8 mouse cellular contexts compared by ENCODE assay signal in genomic region chr9:21030781-21031250, GRCm38 (mm10). TPM values are rescaled to one million over a fixed set of nuclear protein-coding genes. Genes with fewer than 3 reads are reported as not detected.
DNase-seq lines count a peak whose midpoint lies in the region; ATAC-seq and TF ChIP-seq lines count a peak whose summit lies in the region.

No protein-coding gene starts in this region.

- peak; percentile 59 for ATAC-seq in heart, embryonic 16.5 days (replicated peaks; ENCODE audit: extremely low read depth, insufficient read depth, low FRiP score)
- ATAC-seq in liver, embryonic 13.5 days (ENCODE audit: low read depth) = peak; percentile 68
- ATAC-seq in stomach, embryonic 15.5 days (ENCODE audit: insufficient read depth, low FRiP score, low read depth) = peak; percentile 73; the same call in 1 of the 2 replicates

- peaks cover 9% of the 10 kb centered on the region for H3K4me1 ChIP-seq in ES-Bruce4 (ENCODE audit: control insufficient read depth, insufficient read depth, low read length)
- peaks cover 63% of the 10 kb centered on the region for H3K4me1 ChIP-seq in forebrain, embryonic 10.5 days
- H3K4me1 ChIP-seq in heart, embryonic 16.5 days (ENCODE audit: control insufficient read depth, insufficient read depth, low read length) = peaks cover 42% of the 10 kb centered on the region
- H3K4me1 ChIP-seq in liver, embryonic 13.5 days (replicated peaks) = peaks cover 84% of the 10 kb centered on the region
- peaks cover 44% of the 10 kb centered on the region for H3K4me1 ChIP-seq in stomach, embryonic 15.5 days

- peak; percentile 34 for TF ChIP-seq CTCF in ES-Bruce4 (IDR thresholded peaks at IDR 0.05; ENCODE audit: low read depth, low read length)

- no peak overlapping the region for H3K27ac ChIP-seq in ES-Bruce4 (ENCODE audit: insufficient read depth, low read length)
- H3K27ac ChIP-seq in forebrain, embryonic 10.5 days = no peak overlapping the region
- 0 out of 2 replicates have a peak overlapping the region, but pooled peaks have one; percentile 43 for H3K27ac ChIP-seq in heart, embryonic 16.5 days (ENCODE audit: low read length)
- peak overlapping the region; percentile 98 for H3K27ac ChIP-seq in liver, embryonic 13.5 days
- peak overlapping the region; percentile 55; the same call in 1 of the 2 replicates for H3K27ac ChIP-seq in stomach, embryonic 15.5 days

- H3K27me3 ChIP-seq in ES-Bruce4 (ENCODE audit: control insufficient read depth, insufficient read depth, low read length, poor library complexity, severe bottlenecking) = no peaks in the 10 kb centered on the region; the same call in 1 of the 2 replicates
- H3K27me3 ChIP-seq in forebrain, embryonic 10.5 days (ENCODE audit: poor library complexity, severe bottlenecking) = peaks cover 100% of the 10 kb centered on the region
- H3K27me3 ChIP-seq in heart, embryonic 16.5 days (ENCODE audit: control insufficient read depth, insufficient read depth, low read length) = peaks cover 40% of the 10 kb centered on the region
- peaks cover 43% of the 10 kb centered on the region for H3K27me3 ChIP-seq in liver, embryonic 13.5 days
- peaks cover 52% of the 10 kb centered on the region for H3K27me3 ChIP-seq in stomach, embryonic 15.5 days (replicated peaks)

- TF ChIP-seq EP300 in ES-Bruce4 (IDR thresholded peaks at IDR 0.05; ENCODE audit: insufficient read depth, low read depth, low read length) = no peak

- no peak for TF ChIP-seq POLR2A in ES-Bruce4 (IDR thresholded peaks at IDR 0.05; ENCODE audit: insufficient read depth, low read length)

- under 1% methylated on average over 13 of the region's 13 CpGs for WGBS in forebrain, embryonic 10.5 days
- WGBS in heart, embryonic 16.5 days = 0% methylated on average over 13 of the region's 13 CpGs
- 1% methylated on average over 13 of the region's 13 CpGs for WGBS in liver, embryonic 13.5 days (ENCODE audit: insufficient replicate concordance)
- WGBS in stomach, embryonic 15.5 days = 0% methylated on average over 13 of the region's 13 CpGs

- peaks cover 1% of the 10 kb centered on the region; the same call in 1 of the 2 replicates for H3K36me3 ChIP-seq in ES-Bruce4 (ENCODE audit: control insufficient read depth, insufficient read depth, low read length, poor library complexity, severe bottlenecking)
- no peaks in the 10 kb centered on the region for H3K36me3 ChIP-seq in forebrain, embryonic 10.5 days (replicated peaks)
- no peaks in the 10 kb centered on the region for H3K36me3 ChIP-seq in heart, embryonic 16.5 days (ENCODE audit: control insufficient read depth, insufficient read depth)
- peaks cover 14% of the 10 kb centered on the region; the same call in 1 of the 2 replicates for H3K36me3 ChIP-seq in liver, embryonic 13.5 days
- no peaks in the 10 kb centered on the region for H3K36me3 ChIP-seq in stomach, embryonic 15.5 days

- H3K4me3 ChIP-seq in ES-Bruce4 (ENCODE audit: low read depth, low read length) = peak overlapping the region; percentile 73
- H3K4me3 ChIP-seq in forebrain, embryonic 10.5 days = peak overlapping the region; percentile 50
- peak overlapping the region; percentile 62 for H3K4me3 ChIP-seq in heart, embryonic 16.5 days (ENCODE audit: low read length)
- H3K4me3 ChIP-seq in liver, embryonic 13.5 days (replicated peaks) = peak overlapping the region; percentile 75
- peak overlapping the region; percentile 54 for H3K4me3 ChIP-seq in stomach, embryonic 15.5 days (replicated peaks)

- H3K4me2 ChIP-seq in heart, embryonic 16.5 days (ENCODE audit: low read depth, low read length) = peak overlapping the region; percentile 95
- H3K4me2 ChIP-seq in liver, embryonic 13.5 days = peak overlapping the region; percentile 99
- H3K4me2 ChIP-seq in stomach, embryonic 15.5 days = peak overlapping the region; percentile 98

- H3K9me3 ChIP-seq in ES-Bruce4 (replicated peaks; ENCODE audit: control insufficient read depth, insufficient read depth, low read length, poor library complexity, severe bottlenecking) = no peaks in the 10 kb centered on the region
- no peaks in the 10 kb centered on the region for H3K9me3 ChIP-seq in forebrain, embryonic 10.5 days
- no peaks in the 10 kb centered on the region for H3K9me3 ChIP-seq in heart, embryonic 16.5 days (replicated peaks; ENCODE audit: control insufficient read depth, low read length)
- H3K9me3 ChIP-seq in liver, embryonic 13.5 days (replicated peaks) = no peaks in the 10 kb centered on the region
- H3K9me3 ChIP-seq in stomach, embryonic 15.5 days = no peaks in the 10 kb centered on the region

- peak; percentile 98 for DNase-seq in c-Kit-positive CD71-positive TER-119-negative erythroid progenitor cells, embryonic 14.5 days (ENCODE audit: low read depth)
- DNase-seq in forebrain, embryonic 10.5 days (ENCODE audit: extremely low spot score, low spot score) = peak; percentile 81
- DNase-seq in kidney, postnatal 25 days = peak; percentile 95 to 96
- DNase-seq in liver, embryonic 13.5 days = peak; percentile 86
- DNase-seq in natural killer cell, adult 2 months (ENCODE audit: low spot score in 2 of 2) = peak; percentile 91 to 92

- H3K9ac ChIP-seq in ES-Bruce4 (ENCODE audit: low read depth, poor library complexity, severe bottlenecking) = peak overlapping the region; percentile 13; the same call in 1 of the 2 replicates
- H3K9ac ChIP-seq in heart, embryonic 16.5 days (ENCODE audit: low read length) = peak overlapping the region; percentile 53
- peak overlapping the region; percentile 94 for H3K9ac ChIP-seq in liver, embryonic 13.5 days
- H3K9ac ChIP-seq in stomach, embryonic 15.5 days = no peak overlapping the region

RNA-seq across cellular contexts. Expression of gene Icam5, which starts 1.1 kb away (rescaled TPM):
- 0.94 and 1.3 TPM in 2 replicates for polyA plus RNA-seq in ES-Bruce4 (2011; ENCODE audit: insufficient read depth, insufficient read length, low read depth, missing spikeins)
- polyA plus RNA-seq in forebrain, embryonic 10.5 days (2016; fragmentation: Nextera tagmentation; extraction: Ambion mirVana) = 0.05 TPM in 1 of 2 replicates, not detected in the other
- 0.08 TPM in 1 of 2 replicates, not detected in the other for polyA plus RNA-seq in heart, embryonic 16.5 days (2015; fragmentation: Nextera tagmentation; extraction: Ambion mirVana)
- 0.21 and 0.29 TPM in 2 replicates for polyA plus RNA-seq in liver, embryonic 13.5 days (2015; fragmentation: Nextera tagmentation; extraction: Ambion mirVana)
- polyA plus RNA-seq in stomach, embryonic 15.5 days (2015; fragmentation: Nextera tagmentation; extraction: Ambion mirVana) = 0.05 and 0.21 TPM in 2 replicates

RNA-seq across cellular contexts. Expression of gene Icam4, which starts 1.6 kb away (rescaled TPM):
- polyA plus RNA-seq in ES-Bruce4 (2011; ENCODE audit: insufficient read depth, insufficient read length, low read depth, missing spikeins) = 1.3 TPM in 1 of 2 replicates, not detected in the other
- polyA plus RNA-seq in forebrain, embryonic 10.5 days (2016; fragmentation: Nextera tagmentation; extraction: Ambion mirVana) = 4.8 and 7.9 TPM in 2 replicates
- 2.0 and 3.0 TPM in 2 replicates for polyA plus RNA-seq in heart, embryonic 16.5 days (2015; fragmentation: Nextera tagmentation; extraction: Ambion mirVana)
- 244 and 254 TPM in 2 replicates for polyA plus RNA-seq in liver, embryonic 13.5 days (2015; fragmentation: Nextera tagmentation; extraction: Ambion mirVana)
- 6.6 and 16.2 TPM in 2 replicates for polyA plus RNA-seq in stomach, embryonic 15.5 days (2015; fragmentation: Nextera tagmentation; extraction: Ambion mirVana)

RNA-seq across cellular contexts. Expression of gene Icam1, which starts 15.0 kb away (rescaled TPM):
- polyA plus RNA-seq in ES-Bruce4 (2011; ENCODE audit: insufficient read depth, insufficient read length, low read depth, missing spikeins) = 24.9 and 25.7 TPM in 2 replicates
- polyA plus RNA-seq in forebrain, embryonic 10.5 days (2016; fragmentation: Nextera tagmentation; extraction: Ambion mirVana) = 4.1 and 5.8 TPM in 2 replicates
- polyA plus RNA-seq in heart, embryonic 16.5 days (2015; fragmentation: Nextera tagmentation; extraction: Ambion mirVana) = 23.8 and 29.6 TPM in 2 replicates
- 9.6 and 9.7 TPM in 2 replicates for polyA plus RNA-seq in liver, embryonic 13.5 days (2015; fragmentation: Nextera tagmentation; extraction: Ambion mirVana)
- polyA plus RNA-seq in stomach, embryonic 15.5 days (2015; fragmentation: Nextera tagmentation; extraction: Ambion mirVana) = 10.9 and 11.3 TPM in 2 replicates

RNA-seq across cellular contexts. Expression of gene Mrpl4, which starts 28.3 kb away (rescaled TPM):
- polyA plus RNA-seq in ES-Bruce4 (2011; ENCODE audit: insufficient read depth, insufficient read length, low read depth, missing spikeins) = 45.1 and 50.9 TPM in 2 replicates
- polyA plus RNA-seq in forebrain, embryonic 10.5 days (2016; fragmentation: Nextera tagmentation; extraction: Ambion mirVana) = 152 and 154 TPM in 2 replicates
- polyA plus RNA-seq in heart, embryonic 16.5 days (2015; fragmentation: Nextera tagmentation; extraction: Ambion mirVana) = 170 and 173 TPM in 2 replicates
- polyA plus RNA-seq in liver, embryonic 13.5 days (2015; fragmentation: Nextera tagmentation; extraction: Ambion mirVana) = 81.2 and 84.0 TPM in 2 replicates
- 129 and 133 TPM in 2 replicates for polyA plus RNA-seq in stomach, embryonic 15.5 days (2015; fragmentation: Nextera tagmentation; extraction: Ambion mirVana)

RNA-seq across cellular contexts. Expression of gene Zglp1, which starts 36.1 kb away (rescaled TPM):
- 2.5 TPM in 1 of 2 replicates, not detected in the other for polyA plus RNA-seq in ES-Bruce4 (2011; ENCODE audit: insufficient read depth, insufficient read length, low read depth, missing spikeins)
- polyA plus RNA-seq in forebrain, embryonic 10.5 days (2016; fragmentation: Nextera tagmentation; extraction: Ambion mirVana) = 1.5 and 1.9 TPM in 2 replicates
- polyA plus RNA-seq in heart, embryonic 16.5 days (2015; fragmentation: Nextera tagmentation; extraction: Ambion mirVana) = 0.72 and 0.77 TPM in 2 replicates
- 0.38 TPM in 1 of 2 replicates, not detected in the other for polyA plus RNA-seq in liver, embryonic 13.5 days (2015; fragmentation: Nextera tagmentation; extraction: Ambion mirVana)
- 0.73 TPM in 1 of 2 replicates, not detected in the other for polyA plus RNA-seq in stomach, embryonic 15.5 days (2015; fragmentation: Nextera tagmentation; extraction: Ambion mirVana)

Comparison
In these comparisons a context has a peak if more than half of its experiments do, and no peak if none do; other contexts are left out.
1. H3K27ac ChIP-seq: peak in heart, embryonic 16.5 days (single experiment), liver, embryonic 13.5 days (single experiment) and stomach, embryonic 15.5 days (single experiment); none in ES-Bruce4 (single experiment) and forebrain, embryonic 10.5 days (single experiment).
2. RNA of gene Icam4, which starts 1.6 kb away (polyA plus RNA-seq): 244 to 254 TPM in liver, embryonic 13.5 days; 6.6 to 16.2 TPM in stomach, embryonic 15.5 days, 4.8 to 7.9 TPM in forebrain, embryonic 10.5 days, 2.0 to 3.0 TPM in heart, embryonic 16.5 days and 1.3 TPM in ES-Bruce4; every median in the first group is over 10 times any median in the second.
3. Peak in every context shown above with its lines, with median percentiles within 50 percentile points of each other: H3K4me3 ChIP-seq, DNase-seq, ATAC-seq and H3K4me2 ChIP-seq.